Mouse (Mus musculus) lung, postnatal 36 days (tissue): ENCODE results near the gene Dennd2a.
A peak's percentile ranks its signal among the peaks of the same experiment; 100 is the strongest.

Source experiments
- DNase-seq: peaks from one replicate; pipeline ENCODE4 v3.0.0; 2022; ENCODE audit warnings: mixed read lengths

The Dennd2a gene

DNA sequence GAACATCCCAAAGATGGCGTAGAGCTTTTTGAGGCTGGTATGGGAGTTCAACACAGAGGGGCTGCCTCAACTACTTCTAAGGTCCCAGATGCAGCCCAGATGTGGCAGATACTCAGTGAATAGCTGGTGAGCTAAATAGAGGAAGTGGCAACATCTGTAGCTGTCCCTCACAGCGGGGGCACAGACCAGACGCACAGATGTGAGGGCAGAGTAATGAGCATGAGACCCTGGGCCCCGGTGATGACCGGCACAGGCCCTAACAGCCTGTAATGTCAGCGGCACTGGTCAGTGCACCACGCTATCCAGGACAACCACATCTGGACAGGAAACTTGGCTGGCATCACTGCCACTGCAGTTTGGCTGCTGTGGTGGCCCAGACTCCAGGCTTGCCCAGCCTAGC lies 54.2 kb downstream of the Dennd2a start:
- DNase-seq, result no peak

- DNase-seq, result no peak
Observed at GRCm38 (mm10) chr6:39497165-39497564, 60.5 kb downstream of the Dennd2a start.

- DNase-seq, result peak; percentile 78
Observed at GRCm38 (mm10) chr6:39493129-39493714, 64.4 kb downstream of the Dennd2a start.

GRCm38 (mm10) chr6:39492161-39492560 lies 65.5 kb downstream of the Dennd2a start:
- DNase-seq, result no peak

DNA sequence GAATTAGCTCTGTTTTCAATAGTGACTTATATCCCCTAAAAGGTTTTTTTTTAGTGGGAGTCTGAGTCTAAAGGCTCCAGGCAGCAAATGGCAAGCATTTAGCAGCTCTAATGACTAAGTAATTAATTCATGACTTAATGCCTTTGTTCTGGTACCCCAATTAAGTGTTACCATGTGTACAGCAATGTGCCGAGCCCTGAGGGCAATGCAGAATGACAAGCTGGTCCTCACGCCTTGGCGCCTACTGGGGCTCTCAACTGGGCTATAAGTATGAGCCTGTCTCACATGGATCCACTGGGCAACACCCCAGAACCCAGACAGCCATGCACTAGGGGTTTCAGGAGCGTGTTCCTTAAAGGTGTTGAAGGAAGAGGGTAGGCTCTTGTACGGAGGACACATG lies 66.5 kb downstream of the Dennd2a start:
- DNase-seq, result no peak

DNA sequence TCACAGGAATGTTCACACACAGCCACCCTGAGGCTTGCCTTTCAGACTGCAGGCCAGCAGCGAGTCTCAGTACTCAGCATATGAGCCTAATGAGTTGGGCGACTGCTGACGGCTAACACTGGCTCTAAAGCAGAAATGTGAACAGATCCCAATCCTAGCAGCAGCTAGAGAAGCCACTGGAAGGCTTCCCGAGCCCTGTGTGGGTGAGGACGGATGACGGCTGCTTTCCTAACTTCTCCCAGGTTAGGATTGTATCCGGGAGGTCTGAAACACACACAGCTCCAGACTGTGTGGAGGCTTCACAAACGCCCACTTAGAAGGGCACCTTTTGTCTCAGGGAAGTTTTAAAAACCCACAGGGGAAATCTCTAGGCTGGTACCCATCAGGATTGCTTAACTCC lies 69.4 kb downstream of the Dennd2a start:
- no peak for DNase-seq

DNA sequence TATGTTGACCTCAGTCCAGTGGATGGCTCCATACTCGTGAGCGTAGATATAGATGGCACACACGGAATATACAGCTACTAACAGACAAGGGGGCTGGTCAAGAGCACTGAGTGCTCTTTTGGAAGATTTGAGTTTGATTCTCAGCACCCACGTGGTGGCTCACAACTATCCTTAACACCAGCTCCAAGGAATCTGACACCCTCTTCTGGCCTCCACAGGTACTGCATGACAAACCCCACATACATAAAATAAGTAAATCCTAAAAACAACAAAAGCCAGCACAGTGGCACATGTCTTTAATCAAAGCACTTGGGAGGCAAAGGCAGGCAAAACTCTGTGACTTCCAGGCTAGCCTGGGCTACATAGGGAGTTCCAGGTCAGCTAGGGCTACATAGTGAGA lies 74.0 kb downstream of the Dennd2a start:
- no peak for DNase-seq

DNA sequence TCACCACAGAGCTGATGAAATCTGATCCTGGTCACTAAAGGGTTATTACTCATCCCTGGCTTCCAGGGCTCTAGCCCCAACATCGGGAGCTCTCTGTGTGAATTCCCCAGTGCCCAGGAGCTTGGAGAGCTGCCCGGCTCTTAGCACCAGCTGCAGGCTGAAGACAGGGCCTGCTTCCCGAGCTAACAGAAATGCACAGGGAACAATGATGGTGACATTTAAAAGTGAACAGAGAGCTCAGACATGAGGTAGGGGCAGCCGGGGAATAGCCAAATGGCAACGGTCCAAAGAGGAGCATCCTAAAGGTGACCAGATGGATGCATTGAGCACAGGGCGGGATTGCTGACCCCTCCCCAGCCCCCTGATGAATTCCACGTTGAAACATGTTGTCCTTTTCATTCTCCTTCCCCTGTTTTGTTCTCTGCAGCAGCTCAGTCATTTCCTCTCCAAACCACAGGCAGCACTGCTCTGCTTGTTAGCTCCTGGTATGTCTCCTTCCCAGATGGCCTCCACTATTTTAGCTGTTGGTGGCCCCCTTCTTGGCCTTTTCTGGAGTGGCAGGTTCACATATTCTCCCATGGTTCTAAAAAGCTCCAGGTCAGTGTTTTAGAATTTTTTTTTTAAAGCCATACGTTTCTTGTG lies 79.0 kb downstream of the Dennd2a start:
- no peak for DNase-seq

DNA sequence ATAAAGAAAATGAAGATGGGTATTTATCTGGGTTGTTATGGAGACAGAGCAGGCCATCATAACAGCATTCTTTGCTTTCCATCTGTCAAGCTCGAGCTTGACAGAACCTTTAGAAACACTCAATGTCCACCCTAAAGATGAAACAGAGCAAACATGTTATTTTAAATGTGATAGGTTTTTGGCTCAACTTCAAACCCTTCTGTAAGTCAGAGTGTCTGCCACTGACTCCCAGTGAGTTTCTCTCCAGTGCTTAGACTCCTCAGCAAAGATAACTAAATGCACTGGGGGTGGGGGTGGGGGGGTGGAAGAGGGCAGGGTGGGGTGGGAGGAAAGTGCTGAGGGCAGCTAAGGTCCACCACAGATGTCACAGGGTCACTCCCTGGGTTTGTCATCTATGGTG lies 81.0 kb downstream of the Dennd2a start:
- no peak for DNase-seq

- peak; percentile 33 for DNase-seq
Observed at GRCm38 (mm10) chr6:39474424-39474823, 83.2 kb downstream of the Dennd2a start.

GRCm38 (mm10) chr6:39472837-39473236 lies 84.8 kb downstream of the Dennd2a start:
- no peak for DNase-seq

DNA sequence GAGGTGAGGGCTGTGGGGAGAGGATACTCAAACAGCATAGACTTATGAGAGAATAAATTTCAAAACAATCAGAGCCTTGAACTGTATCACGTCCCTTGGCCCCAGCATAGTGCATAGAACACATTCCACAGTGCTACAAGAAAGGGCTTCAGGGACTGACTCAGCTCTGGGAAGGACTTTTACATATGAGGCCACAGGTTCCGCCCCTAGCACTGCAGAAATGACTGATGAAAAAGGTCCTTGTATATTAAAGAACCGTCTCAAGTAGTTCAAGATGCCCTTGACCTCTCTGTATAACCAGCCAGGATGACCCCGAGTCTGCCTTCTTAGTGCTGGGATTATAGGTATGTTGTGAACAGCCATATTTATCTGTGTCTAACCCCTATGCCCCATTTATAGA lies 85.4 kb downstream of the Dennd2a start:
- DNase-seq, result peak; percentile 20

- DNase-seq, result no peak
Observed at GRCm38 (mm10) chr6:39470076-39470475, 87.6 kb downstream of the Dennd2a start.

DNA sequence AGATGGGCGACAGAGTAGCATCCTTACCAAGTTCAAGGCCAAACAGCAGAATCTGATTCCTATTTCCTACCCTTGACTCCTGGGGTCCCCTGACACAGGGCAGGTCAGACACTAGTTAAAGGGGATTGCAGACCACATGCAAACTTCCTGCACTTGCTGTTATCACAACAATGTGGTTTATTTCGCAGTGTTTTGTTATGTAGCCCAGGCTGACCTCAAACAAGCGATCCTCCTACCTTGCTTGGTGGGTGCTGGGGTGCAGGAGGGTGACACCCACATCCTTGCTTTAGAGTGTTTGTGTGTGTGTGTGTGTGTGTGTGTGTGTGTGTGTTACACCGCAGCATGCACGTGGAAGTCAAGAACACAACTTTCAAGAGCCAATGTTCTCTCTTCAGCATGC lies 88.2 kb downstream of the Dennd2a start:
- DNase-seq, result no peak

DNA sequence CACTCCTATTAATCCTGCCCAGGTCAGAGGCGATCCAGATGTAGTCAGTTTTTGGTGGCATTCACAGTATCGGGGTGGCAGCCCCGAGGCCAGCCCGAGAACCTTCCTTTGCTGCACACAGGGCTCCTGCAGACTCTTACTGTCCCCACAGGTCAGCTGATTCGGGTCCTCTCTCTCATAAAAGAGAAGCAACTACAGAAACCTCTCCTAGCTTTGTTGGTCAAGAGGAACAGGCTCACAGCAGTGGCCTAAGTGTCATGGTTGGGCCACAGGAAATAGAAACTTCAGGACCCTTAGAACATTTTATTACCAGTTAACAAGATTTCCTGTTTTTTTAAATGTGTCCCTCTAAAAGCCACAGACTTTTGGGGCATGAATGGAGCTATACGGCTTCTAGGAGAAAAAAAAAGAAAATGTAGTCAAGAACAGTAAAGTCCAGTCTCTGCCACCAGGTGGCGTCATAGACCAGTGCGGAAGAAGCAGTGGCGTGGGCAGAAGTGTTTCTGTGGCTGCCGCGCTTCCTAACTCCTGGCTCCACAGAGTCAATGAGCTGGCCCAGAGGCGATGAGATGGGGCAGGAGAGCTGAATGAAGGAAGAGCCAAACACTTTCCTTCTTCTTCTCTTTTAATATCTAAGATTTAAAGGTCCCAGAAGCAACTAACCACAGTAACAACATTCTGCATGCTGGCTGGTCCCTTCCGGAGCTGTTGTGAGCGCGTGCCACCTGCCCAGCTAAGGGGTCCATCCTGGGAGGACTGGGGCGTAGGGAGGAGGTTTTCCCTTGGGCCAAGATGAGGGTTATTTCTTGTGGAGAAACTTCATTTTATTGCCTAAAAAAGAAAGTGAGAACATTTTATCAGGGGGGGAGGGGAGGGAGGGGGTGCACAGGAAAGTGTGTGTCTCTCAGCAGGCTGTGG lies 94.8 kb downstream of the Dennd2a start:
- peak; percentile 92 for DNase-seq

DNA sequence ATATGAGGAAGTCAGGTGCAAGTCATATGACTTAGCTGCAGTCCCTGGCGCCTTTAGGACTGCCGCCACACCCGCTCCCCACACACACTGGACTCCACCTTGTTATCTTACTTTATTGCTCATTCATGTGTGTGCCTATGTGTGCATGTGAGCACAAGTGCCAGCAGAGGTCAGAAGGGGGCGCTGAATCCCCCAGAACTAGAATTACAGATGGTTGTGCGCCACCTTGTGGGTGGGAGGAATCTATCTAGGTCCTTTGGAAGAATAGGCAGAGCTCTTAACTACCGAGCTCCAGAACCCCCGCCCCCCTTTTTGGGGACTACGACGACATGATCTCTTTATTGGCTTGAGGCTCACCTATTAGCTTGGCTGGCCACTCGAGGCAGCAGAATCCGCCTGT lies 97.6 kb downstream of the Dennd2a start:
- peak; percentile 27 for DNase-seq

DNA sequence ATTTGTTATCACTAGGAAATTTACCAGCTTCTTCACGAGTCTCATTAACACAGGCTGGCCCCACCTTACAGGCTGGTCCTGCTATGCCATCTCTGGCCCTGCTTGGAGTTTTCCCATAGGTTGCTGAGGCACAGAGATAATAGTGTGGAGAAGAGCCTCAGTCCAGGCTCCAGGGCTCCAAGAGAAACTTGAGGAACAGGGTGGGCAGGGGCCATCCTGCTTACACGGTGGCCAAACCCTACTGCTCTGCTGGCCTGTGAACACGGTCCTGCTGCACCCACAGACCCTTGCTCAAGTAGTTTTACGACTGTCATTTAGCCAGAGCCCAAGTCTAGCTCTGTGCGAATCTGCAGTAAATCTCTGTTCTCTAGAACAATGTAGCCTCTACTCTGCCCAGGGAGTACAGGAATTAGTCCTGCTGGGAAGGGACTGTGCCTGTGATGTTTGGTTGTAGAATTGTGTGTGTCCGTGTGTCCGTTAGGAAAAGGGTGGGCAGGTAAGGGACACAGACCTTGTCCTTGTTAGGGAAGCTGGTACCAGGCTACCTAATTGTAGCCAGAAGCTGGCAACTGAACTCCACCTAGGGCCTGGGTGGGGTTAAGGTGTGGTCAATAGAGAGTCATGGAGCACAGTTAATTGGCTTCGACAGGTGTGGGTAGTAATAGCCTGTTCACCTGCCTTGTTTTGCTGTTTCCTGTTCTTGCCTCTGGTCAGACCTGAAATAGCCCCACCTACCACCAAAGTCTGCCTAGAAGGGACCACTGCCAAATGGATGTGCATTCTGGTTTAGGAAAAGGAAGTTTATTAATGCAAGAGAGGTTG lies 102.1 kb downstream of the Dennd2a start:
- no peak for DNase-seq

DNA sequence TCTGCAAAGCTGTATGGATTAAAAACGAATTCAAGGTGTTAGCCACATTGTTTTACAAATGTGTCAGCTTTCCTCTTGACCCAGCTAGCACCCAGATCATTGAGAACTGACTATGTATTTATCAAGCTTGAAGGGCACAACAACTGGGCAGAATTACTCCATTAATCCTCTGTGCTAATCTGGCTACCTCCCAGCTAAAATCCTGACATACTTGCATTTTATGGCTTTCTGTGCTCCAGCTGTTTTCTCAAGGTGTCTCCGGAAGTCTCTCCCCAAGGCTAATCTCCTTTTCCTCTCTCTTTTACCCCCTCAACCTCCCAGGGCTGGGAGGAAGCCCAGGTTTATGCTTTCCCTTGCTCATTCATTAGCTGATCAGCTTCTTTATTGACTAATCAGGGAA lies 103.1 kb downstream of the Dennd2a start:
- no peak for DNase-seq

GRCm38 (mm10) chr6:39453564-39453963 lies 104.1 kb downstream of the Dennd2a start:
- DNase-seq, result no peak

DNA sequence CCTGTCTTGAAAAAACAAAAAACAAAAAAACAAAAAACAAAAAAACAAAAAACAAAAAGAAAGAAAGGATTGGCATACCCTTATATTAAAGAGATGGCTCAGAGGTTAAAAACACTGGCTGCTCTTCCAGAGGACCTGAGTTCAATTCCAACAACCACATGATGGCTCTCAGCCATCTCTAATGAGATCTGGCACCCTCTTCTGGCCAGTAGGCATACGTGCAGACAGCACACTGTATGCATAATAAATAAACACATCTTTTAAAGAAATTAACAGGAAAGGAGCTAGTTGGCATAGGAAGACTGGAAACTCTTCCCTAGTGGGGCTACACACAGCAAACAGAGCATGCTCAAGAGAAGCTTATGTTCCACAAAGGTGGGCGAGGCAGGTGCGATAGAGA lies 106.6 kb downstream of the Dennd2a start:
- DNase-seq, result no peak

DNA sequence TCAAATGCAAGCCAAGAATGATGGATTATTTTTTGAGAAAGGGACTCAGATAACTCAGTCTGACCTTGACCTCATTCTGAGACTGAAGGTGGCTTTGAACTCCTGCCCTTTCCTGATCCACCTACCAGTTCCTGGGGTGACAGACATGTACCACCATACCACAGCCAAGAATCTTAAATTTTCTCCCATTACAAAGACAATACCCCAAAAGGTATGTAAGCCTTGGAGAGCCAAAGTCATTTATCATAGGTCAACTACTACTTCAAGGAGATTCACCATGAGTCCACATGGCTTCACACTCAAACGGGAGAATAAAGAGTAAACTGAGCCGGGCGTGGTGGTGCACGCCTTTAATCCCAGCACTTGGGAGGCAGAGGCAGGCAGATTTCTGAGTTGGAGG lies 107.1 kb downstream of the Dennd2a start:
- DNase-seq, result no peak

GRCm38 (mm10) chr6:39447429-39448185 lies 110.1 kb downstream of the Dennd2a start:
- DNase-seq, result no peak
